Mouse (Mus musculus) liver, postnatal 0 days (tissue): ENCODE measurements at regions not wholly inside any gene's neighbourhood (a gene's known extent, or its start where the extent isn't known, plus 50 kb on each side); places are given as distances from the start of the nearest gene placed in this dataset.

Source experiments
- ATAC-seq: fragments of 200-750 bp; cut with Nextera tagmentation; 2 replicates; pipeline ENCODE4 v1.8.0; 2017; ENCODE audit warnings: mild to moderate bottlenecking, moderate library complexity
- DNase-seq: peaks from one replicate; pipeline ENCODE4 v3.0.0-alpha.2; 2016
- H3K27ac ChIP-seq: fragments of 300-500 bp; sonication (generic); 2 replicates; pipeline ENCODE4 v1.5.1; 2014; ENCODE audit warnings: antibody characterized with exemption, moderate library complexity, mild to moderate bottlenecking, low read depth
- H3K27me3 ChIP-seq: fragments of 300-500 bp; sonication (generic); 2 replicates; pipeline ENCODE4 v1.6.1; 2014; ENCODE audit warnings: low read length, control low read depth, mixed read lengths; ENCODE audit not compliant: insufficient read depth
- H3K36me3 ChIP-seq: fragments of 300-500 bp; sonication (generic); replicated peaks from 2 replicates; pipeline ENCODE4 v1.6.1; 2014; ENCODE audit warnings: mild to moderate bottlenecking, control low read depth, low read length, moderate library complexity, mixed read lengths; ENCODE audit not compliant: insufficient read depth
- H3K4me1 ChIP-seq: fragments of 300-500 bp; sonication (generic); 2 replicates; pipeline ENCODE4 v1.6.1; 2014; ENCODE audit warnings: antibody characterized with exemption, mild to moderate bottlenecking, control low read depth; ENCODE audit not compliant: insufficient read depth
- H3K4me2 ChIP-seq: fragments of 300-500 bp; sonication (generic); 2 replicates; pipeline ENCODE4 v1.6.1; 2014; ENCODE audit warnings: low read depth, mild to moderate bottlenecking, low read length, moderate library complexity, mixed read lengths
- H3K4me3 ChIP-seq: fragments of 300-500 bp; sonication (generic); 2 replicates; pipeline ENCODE4 v1.5.1; 2014; ENCODE audit warnings: low read depth, low read length
- H3K9ac ChIP-seq: fragments of 300-500 bp; sonication (generic); replicated peaks from 2 replicates; pipeline ENCODE4 v1.6.1; 2014; ENCODE audit warnings: mild to moderate bottlenecking, moderate library complexity
- H3K9me3 ChIP-seq: fragments of 300-500 bp; sonication (generic); 2 replicates; pipeline ENCODE4 v1.6.1; 2016; ENCODE audit warnings: mild to moderate bottlenecking, control low read depth, low read length, mixed read lengths
- CTCF ChIP-seq: sonication (generic); IDR thresholded peaks from 2 replicates; pipeline ENCODE4 v1.5.1; 2016; ENCODE audit warnings: antibody characterized with exemption, low read depth
- EP300 ChIP-seq: IDR thresholded peaks from 2 replicates; pipeline ENCODE4 v1.6.1; 2016; ENCODE audit warnings: antibody characterized with exemption, low read depth, mild to moderate bottlenecking
- WGBS: fragments of 180-500 bp; shearing (Covaris S2); extraction: QIAGEN DNeasy Blood & Tissue Kit; methylation state at CpG from one replicate; pipeline ENCODE4 v1.1.7; 2014; ENCODE audit not compliant: insufficient replicate concordance; 5-methylcytosine and 5-hydroxymethylcytosine counted together

GRCm38 (mm10) chr13:55887099-55887736, 51.2 kb upstream of the Pitx1 start:
- H3K27ac ChIP-seq: no peak overlapping the region
- no peak overlapping the region for H3K9ac ChIP-seq
- no peaks in the 10 kb centered on the region for H3K36me3 ChIP-seq
- H3K4me2 ChIP-seq: no peak overlapping the region
- H3K27me3 ChIP-seq: no peaks in the 10 kb centered on the region
- no peaks in the 10 kb centered on the region for H3K9me3 ChIP-seq
- WGBS: 79% methylated on average over 13 of the region's 13 CpGs
- DNase-seq: no peak
- peaks cover 3% of the 10 kb centered on the region for H3K4me1 ChIP-seq
- TF ChIP-seq EP300: no peak
- no peak for TF ChIP-seq CTCF
- H3K4me3 ChIP-seq: no peak overlapping the region
- ATAC-seq: no peak
